Mouse (Mus musculus): ENCODE measurements around the gene Fgfr2. TPM values are rescaled to one million over a fixed set of nuclear protein-coding genes. Genes with fewer than 3 reads are reported as not detected.
A peak's percentile ranks its signal among the peaks of the same experiment; 100 is the strongest.

Gene Fgfr2
- polyA plus RNA-seq, 1 experiment from 2014 or later, result 34.1 TPM

DNA sequence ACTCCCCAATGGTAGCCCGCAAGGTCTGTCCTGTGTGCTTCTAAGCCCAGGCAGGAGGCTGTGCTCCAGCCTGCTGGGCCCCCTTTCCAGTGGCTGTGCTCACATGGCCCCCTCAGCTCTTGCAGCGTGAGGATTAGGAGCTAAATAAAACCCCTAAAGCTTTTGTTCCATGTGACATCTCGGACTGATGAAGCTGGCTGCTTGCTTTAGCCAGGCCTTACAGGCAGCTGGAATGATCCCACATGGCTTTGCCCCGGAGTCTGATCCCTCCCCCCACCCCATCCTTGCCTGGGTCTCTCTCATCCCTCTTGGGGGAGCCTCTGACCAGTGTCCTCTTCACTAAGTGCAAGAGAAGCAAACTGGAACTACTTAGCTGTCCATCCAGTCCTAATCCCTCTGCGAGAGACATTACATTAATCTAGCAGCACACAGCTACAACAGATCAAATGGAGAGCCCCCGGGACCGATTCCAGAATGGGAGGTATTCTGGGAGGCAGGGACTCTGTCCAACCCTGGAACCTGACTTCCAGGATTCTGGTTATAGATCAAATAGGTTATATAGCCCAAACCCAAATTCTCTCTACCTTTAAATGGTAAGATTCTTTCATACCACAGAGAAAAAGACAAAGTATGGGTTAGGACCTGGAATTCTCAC lies 107.6 kb downstream of the Fgfr2 start:
- Histone ChIP-seq H3K4me1 (replicated peaks) (peaks cover 78% of the 10 kb centered on the region), H3K27me3 (replicated peaks) (no peaks in the 10 kb centered on the region), H3K27ac (ENCODE audit: poor library complexity, severe bottlenecking) (peak overlapping the region; percentile 76), H3K9ac (no peak overlapping the region), H3K36me3 (peaks cover 8% of the 10 kb centered on the region; the same call in 1 of the 2 replicates), H3K9me3 (replicated peaks) (no peaks in the 10 kb centered on the region), H3K4me3 (no peak overlapping the region), H3K4me2 (peak overlapping the region; percentile 27; the same call in 1 of the 2 replicates)
- WGBS, result 48% methylated on average over 7 of the region's 7 CpGs
- ATAC-seq (ENCODE audit: insufficient number of reproducible peaks, low FRiP score), result no peak

- H3K9ac ChIP-seq, result peak overlapping the region; percentile 53
- no peak for ATAC-seq (ENCODE audit: insufficient number of reproducible peaks, low FRiP score)
- no peaks in the 10 kb centered on the region for H3K9me3 ChIP-seq (replicated peaks)
- no peak overlapping the region for H3K4me3 ChIP-seq
- H3K27me3 ChIP-seq (replicated peaks), result no peaks in the 10 kb centered on the region
- H3K27ac ChIP-seq (ENCODE audit: poor library complexity, severe bottlenecking), result peak overlapping the region; percentile 76
- H3K36me3 ChIP-seq, result peaks cover 14% of the 10 kb centered on the region
- 91% methylated on average over 14 of the region's 14 CpGs for WGBS
- H3K4me2 ChIP-seq, result 0 out of 2 replicates have a peak overlapping the region, but pooled peaks have one; percentile 27
- peaks cover 78% of the 10 kb centered on the region for H3K4me1 ChIP-seq (replicated peaks)
Observed at GRCm38 (mm10) chr7:133014631-133015030, 108.5 kb downstream of the Fgfr2 start.

GRCm38 (mm10) chr7:133013923-133014322 lies 109.2 kb downstream of the Fgfr2 start:
- Histone ChIP-seq H3K9ac (no peak overlapping the region), H3K27me3 (replicated peaks) (no peaks in the 10 kb centered on the region), H3K4me1 (replicated peaks) (peaks cover 78% of the 10 kb centered on the region), H3K4me3 (no peak overlapping the region), H3K36me3 (peaks cover 14% of the 10 kb centered on the region), H3K27ac (ENCODE audit: poor library complexity, severe bottlenecking) (no peak overlapping the region), H3K9me3 (replicated peaks) (no peaks in the 10 kb centered on the region), H3K4me2 (no peak overlapping the region)
- no peak for ATAC-seq (ENCODE audit: insufficient number of reproducible peaks, low FRiP score)
- WGBS, result 89% methylated on average over 10 of the region's 10 CpGs

DNA sequence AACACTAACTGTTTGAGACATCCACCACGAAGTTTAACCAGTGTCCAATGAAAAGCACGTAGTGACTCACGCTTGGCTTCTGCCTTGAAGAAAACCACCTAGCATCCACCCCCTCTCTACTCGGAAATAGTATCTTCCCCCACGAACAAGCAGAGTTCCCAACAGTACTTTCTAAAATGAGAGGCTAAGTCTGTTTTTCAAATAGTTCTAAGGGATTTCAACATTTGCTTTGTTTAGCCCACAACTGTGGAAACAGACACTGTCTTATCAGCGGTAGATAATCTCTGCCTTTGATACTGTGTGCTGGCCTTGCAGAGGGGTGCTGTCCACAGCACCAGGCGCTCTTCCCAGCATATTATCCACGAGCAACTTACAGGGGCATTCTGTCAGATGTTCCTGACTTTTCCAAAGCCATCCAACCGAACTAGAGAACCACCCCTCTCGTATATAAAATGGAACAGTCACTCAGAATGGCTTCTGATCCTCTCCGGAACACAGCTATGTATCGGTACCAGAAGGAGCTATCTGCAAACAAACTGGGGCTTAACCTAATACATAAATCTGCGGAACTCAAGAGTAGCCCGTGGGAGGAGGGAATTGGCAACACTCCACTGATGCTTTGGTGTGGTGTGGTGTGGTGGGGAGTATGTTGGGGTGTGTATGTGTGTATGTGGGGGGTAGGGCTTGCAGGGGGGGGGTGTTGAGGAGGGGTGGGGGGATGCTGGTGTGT lies 110.3 kb downstream of the Fgfr2 start:
- H3K9me3 ChIP-seq (replicated peaks), result no peaks in the 10 kb centered on the region
- H3K36me3 ChIP-seq, result peaks cover 14% of the 10 kb centered on the region
- no peak overlapping the region for H3K27ac ChIP-seq (ENCODE audit: poor library complexity, severe bottlenecking)
- no peak overlapping the region for H3K9ac ChIP-seq
- WGBS, result 50% methylated on average over 14 of the region's 14 CpGs
- no peak for ATAC-seq (ENCODE audit: insufficient number of reproducible peaks, low FRiP score)
- no peak overlapping the region for H3K4me3 ChIP-seq
- H3K27me3 ChIP-seq (replicated peaks), result no peaks in the 10 kb centered on the region
- no peak overlapping the region; the same call in 1 of the 2 replicates for H3K4me2 ChIP-seq
- H3K4me1 ChIP-seq (replicated peaks), result peaks cover 84% of the 10 kb centered on the region

DNA sequence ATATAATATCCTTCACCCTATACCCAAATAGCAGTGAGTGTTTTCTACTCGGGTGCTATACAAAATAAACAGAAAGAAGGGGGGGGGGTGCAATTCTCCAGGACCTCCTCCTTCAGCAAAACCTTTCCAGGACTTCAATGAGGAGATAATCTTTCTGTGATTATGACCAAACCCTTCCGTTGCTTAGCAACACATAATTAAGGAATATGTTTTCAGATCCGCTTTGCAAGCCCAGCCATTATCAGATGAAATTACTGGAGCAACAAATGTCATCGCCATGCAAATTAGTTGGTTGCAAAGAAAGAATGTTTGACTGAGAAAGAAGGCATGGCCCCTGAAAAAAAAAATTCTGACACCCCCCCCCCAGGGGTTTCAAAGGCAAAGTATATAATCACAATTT lies 111.5 kb downstream of the Fgfr2 start:
- Histone ChIP-seq H3K4me3 (no peak overlapping the region), H3K4me1 (replicated peaks) (peaks cover 90% of the 10 kb centered on the region), H3K27ac (ENCODE audit: poor library complexity, severe bottlenecking) (peak overlapping the region; percentile 49; the same call in 1 of the 2 replicates), H3K36me3 (peaks cover 14% of the 10 kb centered on the region), H3K4me2 (peak overlapping the region; percentile 16; the same call in 1 of the 2 replicates), H3K9ac (no peak overlapping the region), H3K9me3 (replicated peaks) (no peaks in the 10 kb centered on the region), H3K27me3 (replicated peaks) (no peaks in the 10 kb centered on the region)
- ATAC-seq (ENCODE audit: insufficient number of reproducible peaks, low FRiP score), result no peak
- WGBS, result 63% methylated on average over 4 of the region's 4 CpGs

GRCm38 (mm10) chr7:133011191-133011590 lies 112.0 kb downstream of the Fgfr2 start:
- H3K36me3 ChIP-seq, result peaks cover 14% of the 10 kb centered on the region
- no peak overlapping the region for H3K9ac ChIP-seq
- WGBS, result 38% methylated on average over 5 of the region's 5 CpGs
- peaks cover 90% of the 10 kb centered on the region for H3K4me1 ChIP-seq (replicated peaks)
- peak overlapping the region; percentile 16; the same call in 1 of the 2 replicates for H3K4me2 ChIP-seq
- no peak for ATAC-seq (ENCODE audit: insufficient number of reproducible peaks, low FRiP score)
- peak overlapping the region; percentile 49 for H3K27ac ChIP-seq (ENCODE audit: poor library complexity, severe bottlenecking)
- H3K4me3 ChIP-seq, result no peak overlapping the region
- no peaks in the 10 kb centered on the region for H3K27me3 ChIP-seq (replicated peaks)
- no peaks in the 10 kb centered on the region for H3K9me3 ChIP-seq (replicated peaks)

DNA sequence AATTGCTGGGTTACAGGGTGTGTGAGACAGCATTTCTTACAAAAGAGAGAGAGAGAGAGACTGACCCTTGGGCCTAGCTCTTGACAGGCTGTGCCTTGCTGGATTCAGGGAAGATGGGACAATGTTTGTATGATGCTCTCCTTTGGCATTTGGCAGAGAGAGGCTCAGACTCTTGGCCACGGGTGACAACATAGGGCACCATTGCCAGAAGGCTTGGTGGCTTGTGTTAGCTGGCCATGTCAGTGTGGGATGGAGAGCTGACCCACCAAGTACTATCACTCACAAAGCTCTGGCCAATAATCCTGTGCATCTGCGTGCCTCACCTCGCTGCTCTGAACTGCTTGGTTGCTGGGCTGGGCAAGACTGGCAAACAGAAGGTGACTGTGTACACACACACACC lies 112.7 kb downstream of the Fgfr2 start:
- ATAC-seq (ENCODE audit: insufficient number of reproducible peaks, low FRiP score), result no peak
- 92% methylated on average over 3 of the region's 3 CpGs for WGBS
- H3K27ac ChIP-seq (ENCODE audit: poor library complexity, severe bottlenecking), result 0 out of 2 replicates have a peak overlapping the region, but pooled peaks have one; percentile 10
- H3K9ac ChIP-seq, result no peak overlapping the region
- H3K4me3 ChIP-seq, result no peak overlapping the region
- peaks cover 91% of the 10 kb centered on the region for H3K4me1 ChIP-seq (replicated peaks)
- H3K9me3 ChIP-seq (replicated peaks), result no peaks in the 10 kb centered on the region
- no peaks in the 10 kb centered on the region for H3K27me3 ChIP-seq (replicated peaks)
- H3K36me3 ChIP-seq, result peaks cover 15% of the 10 kb centered on the region
- H3K4me2 ChIP-seq, result no peak overlapping the region

DNA sequence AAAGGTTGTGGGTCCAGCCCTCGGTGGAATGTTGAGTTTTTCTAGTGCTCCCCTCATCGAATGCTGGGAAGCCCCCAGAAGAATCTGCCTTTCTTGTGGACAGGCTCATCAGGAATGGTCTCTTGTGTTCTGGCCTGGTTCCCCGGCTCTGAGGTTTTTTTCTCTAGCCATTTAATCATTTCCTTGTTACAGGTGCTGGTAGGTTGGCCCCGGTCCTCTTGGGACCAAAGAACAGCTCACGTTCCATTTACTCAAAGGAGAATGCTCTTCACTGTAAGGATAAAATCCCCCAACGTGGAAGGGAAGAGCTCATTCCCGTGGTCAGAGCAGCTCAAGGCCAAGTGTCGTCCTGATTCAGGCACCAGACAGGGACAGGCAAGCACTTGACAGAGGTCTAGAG lies 113.5 kb downstream of the Fgfr2 start:
- H3K4me1 ChIP-seq (replicated peaks), result peaks cover 90% of the 10 kb centered on the region

GRCm38 (mm10) chr7:133008663-133009062 lies 114.5 kb downstream of the Fgfr2 start:
- Histone ChIP-seq H3K9ac (no peak overlapping the region), H3K9me3 (replicated peaks) (no peaks in the 10 kb centered on the region), H3K4me1 (replicated peaks) (peaks cover 90% of the 10 kb centered on the region), H3K4me3 (no peak overlapping the region), H3K27me3 (replicated peaks) (no peaks in the 10 kb centered on the region), H3K27ac (ENCODE audit: poor library complexity, severe bottlenecking) (no peak overlapping the region), H3K4me2 (no peak overlapping the region), H3K36me3 (peaks cover 16% of the 10 kb centered on the region)
- ATAC-seq (ENCODE audit: insufficient number of reproducible peaks, low FRiP score), result no peak
- WGBS, result 83% methylated on average over 4 of the region's 4 CpGs

More for the DNA sequence above, 113.5 kb downstream of the Fgfr2 start:
- Histone ChIP-seq H3K36me3 (peaks cover 21% of the 10 kb centered on the region), H3K27ac (ENCODE audit: poor library complexity, severe bottlenecking) (no peak overlapping the region), H3K27me3 (replicated peaks) (no peaks in the 10 kb centered on the region), H3K9ac (no peak overlapping the region), H3K4me3 (no peak overlapping the region), H3K4me2 (no peak overlapping the region), H3K9me3 (replicated peaks) (no peaks in the 10 kb centered on the region)
- 80% methylated on average over 8 of the region's 8 CpGs for WGBS
- no peak for ATAC-seq (ENCODE audit: insufficient number of reproducible peaks, low FRiP score)

DNA sequence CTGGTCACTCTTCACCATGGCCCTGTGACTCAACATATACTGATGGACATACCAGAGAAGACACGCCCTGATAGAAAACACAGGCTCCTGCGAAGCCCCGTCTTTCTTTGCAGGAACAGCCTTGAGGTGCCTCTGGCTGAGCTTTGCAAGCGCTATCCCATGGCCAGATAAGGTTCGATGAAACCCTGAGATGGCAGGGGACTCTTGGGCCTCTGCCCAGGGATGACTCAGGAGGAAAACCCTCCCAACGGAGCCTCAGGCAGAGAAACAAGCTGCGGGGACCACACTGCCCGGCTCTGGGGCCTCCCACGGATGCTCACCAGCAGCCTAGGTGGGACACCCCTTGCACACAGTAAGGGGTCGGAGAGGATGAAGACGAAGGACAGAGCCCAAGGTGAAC lies 115.8 kb downstream of the Fgfr2 start:
- H3K4me2 ChIP-seq, result no peak overlapping the region
- no peak overlapping the region for H3K9ac ChIP-seq
- H3K27ac ChIP-seq (ENCODE audit: poor library complexity, severe bottlenecking), result peak overlapping the region; percentile 2; the same call in 1 of the 2 replicates
- H3K27me3 ChIP-seq (replicated peaks), result no peaks in the 10 kb centered on the region
- H3K4me3 ChIP-seq, result no peak overlapping the region
- 41% methylated on average over 11 of the region's 11 CpGs for WGBS
- no peak for ATAC-seq (ENCODE audit: insufficient number of reproducible peaks, low FRiP score)
- H3K36me3 ChIP-seq, result peaks cover 13% of the 10 kb centered on the region
- H3K4me1 ChIP-seq (replicated peaks), result peaks cover 83% of the 10 kb centered on the region
- H3K9me3 ChIP-seq (replicated peaks), result no peaks in the 10 kb centered on the region

DNA sequence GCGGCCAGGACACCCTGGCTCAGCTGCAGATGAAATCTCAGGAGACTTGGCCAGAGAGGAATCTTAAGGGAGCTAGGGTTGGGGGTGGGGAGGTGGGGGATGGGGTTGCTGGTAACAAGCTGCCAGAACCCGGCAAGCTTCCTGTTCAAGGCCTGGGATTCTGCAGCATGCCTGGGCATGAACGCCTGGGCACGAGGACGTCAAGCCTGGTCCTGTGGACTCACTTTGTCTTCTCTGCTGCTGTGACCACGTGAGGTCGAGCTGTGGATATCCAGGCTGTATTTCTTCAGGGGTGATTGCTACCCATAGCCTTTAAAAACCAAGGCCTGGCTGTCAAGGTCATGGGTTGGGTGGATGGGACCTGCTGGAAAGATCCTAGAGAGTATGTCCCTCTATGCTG lies 117.4 kb downstream of the Fgfr2 start:
- no peak overlapping the region for H3K27ac ChIP-seq (ENCODE audit: poor library complexity, severe bottlenecking)
- no peak overlapping the region for H3K4me2 ChIP-seq
- H3K36me3 ChIP-seq, result peaks cover 16% of the 10 kb centered on the region
- H3K27me3 ChIP-seq (replicated peaks), result no peaks in the 10 kb centered on the region
- H3K4me3 ChIP-seq, result no peak overlapping the region
- peaks cover 71% of the 10 kb centered on the region for H3K4me1 ChIP-seq (replicated peaks)
- 79% methylated on average over 7 of the region's 7 CpGs for WGBS
- no peak overlapping the region for H3K9ac ChIP-seq
- ATAC-seq (ENCODE audit: insufficient number of reproducible peaks, low FRiP score), result no peak
- H3K9me3 ChIP-seq (replicated peaks), result no peaks in the 10 kb centered on the region
